Mouse (Mus musculus) ES-Bruce4 (cell line): ENCODE measurements at regions not wholly inside any gene's neighbourhood (a gene's known extent, or its start where the extent isn't known, plus 50 kb on each side); places are given as distances from the start of the nearest gene placed in this dataset.
"Not testable (repeated sequence)": the region's sequence is repeated elsewhere in the genome, so short reads cannot be mapped to it uniquely, and the experiment has no call there.

Experiments
- EP300 ChIP-seq: IDR thresholded peaks from 2 replicates; pipeline ENCODE4 v1.6.1; 2011; ENCODE audit warnings: low read depth, low read length; ENCODE audit not compliant: insufficient read depth
- POLR2A ChIP-seq: IDR thresholded peaks from one replicate; pipeline ENCODE4 v1.8.1; 2011; ENCODE audit warnings: low read length; ENCODE audit not compliant: insufficient read depth

DNA sequence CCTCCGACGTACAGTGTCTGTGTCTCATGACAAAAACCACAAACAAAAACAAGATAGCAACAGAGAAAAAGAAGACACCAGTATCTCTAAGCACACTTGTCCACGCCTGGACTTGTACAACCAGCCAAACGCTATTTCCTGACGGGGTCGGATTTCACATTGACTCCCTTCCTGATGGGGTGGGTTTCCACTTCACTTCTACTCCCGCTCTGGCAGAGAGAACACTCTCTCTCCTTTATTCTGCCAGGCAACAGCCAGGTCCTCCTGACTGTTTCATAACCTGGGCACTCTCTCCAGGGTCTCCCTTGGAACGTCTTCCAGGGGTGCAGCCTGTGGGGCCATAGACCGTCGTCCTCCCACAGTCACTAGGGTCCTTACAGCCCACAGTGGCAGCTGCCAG is 56.9 kb upstream of the B3galnt1 start:
- TF ChIP-seq EP300, POLR2A: not testable (repeated sequence)
